Mouse (Mus musculus) G1E (cell line): Measurements from ENCODE around the gene Cnot8. TPM values are rescaled to one million over a fixed set of nuclear protein-coding genes. Genes with fewer than 3 reads are reported as not detected.

Experiments used
- ATAC-seq: 2 replicates; pipeline ENCODE4 v1.8.0; 2016; ENCODE audit warnings: mild to moderate bottlenecking; ENCODE audit not compliant: insufficient number of reproducible peaks, poor library complexity, low FRiP score, severe bottlenecking; ENCODE audit errors: extremely low read depth
- DNase-seq: peaks from one replicate; pipeline ENCODE4 v3.0.0; 2012; ENCODE audit warnings: low spot score
- H3K27me3 ChIP-seq: 2 replicates; pipeline ENCODE4 v1.6.1; 2012; ENCODE audit warnings: mild to moderate bottlenecking, low read length, inconsistent platforms; ENCODE audit not compliant: insufficient read depth
- H3K36me3 ChIP-seq: replicated peaks from 2 replicates; pipeline ENCODE3; 2012; ENCODE audit warnings: mild to moderate bottlenecking, inconsistent platforms
- H3K4me1 ChIP-seq: 2 replicates; pipeline ENCODE4 v1.6.1; 2012; ENCODE audit warnings: low read depth, low read length, inconsistent platforms, mixed read lengths; ENCODE audit not compliant: insufficient read depth
- H3K4me3 ChIP-seq: 2 replicates; pipeline ENCODE4 v1.5.1; 2012; ENCODE audit warnings: low read depth, mild to moderate bottlenecking, inconsistent platforms, low read length, moderate library complexity, mixed read lengths
- H3K9me3 ChIP-seq: replicated peaks from 2 replicates; pipeline ENCODE4 v1.6.1; 2012; ENCODE audit warnings: inconsistent platforms
- CTCF ChIP-seq: IDR thresholded peaks from 2 replicates; pipeline ENCODE4 v1.5.1; 2012; ENCODE audit warnings: low read depth, low read length, inconsistent platforms, mixed read lengths
- GATA1 ChIP-seq: IDR thresholded peaks from 2 replicates; pipeline ENCODE4 v1.6.1; 2012; ENCODE audit warnings: borderline replicate concordance, low read length, inconsistent platforms, mixed read lengths
- GATA2 ChIP-seq: IDR thresholded peaks from 2 replicates; pipeline ENCODE4 v1.6.1; 2012; ENCODE audit warnings: low read depth, low read length, inconsistent platforms, borderline replicate concordance
- POLR2AphosphoS5 ChIP-seq: IDR thresholded peaks from 2 replicates; pipeline ENCODE4 v1.6.1; 2012; ENCODE audit warnings: low read depth, low read length, inconsistent platforms; ENCODE audit not compliant: insufficient replicate concordance
- TAL1 ChIP-seq: conservative IDR thresholded peaks from 2 replicates; pipeline ENCODE4 v1.6.1; 2012; ENCODE audit warnings: low read depth, low read length, inconsistent platforms, mixed read lengths
- polyA plus RNA-seq: library from polyadenylated mRNA; stranded (reverse); fragments of >175 nt; gene quantifications from 2 replicates; pipeline ENCODE4 v1.2.3, GENCODE M21; 2012
- total RNA-seq, 2 experiments: library from RNA; stranded (forward) in 1 of 2; stranded (reverse) in 1 of 2; fragments of 200-1000 nt in 1 of 2; fragments of >200 nt in 1 of 2; fragmentation: Nextera tagmentation in 1 of 2; gene quantifications; 2 replicates each; pipeline ENCODE4 v1.2.3; 2014 to 2017

The Cnot8 gene
- total and polyA plus RNA-seq, 3 experiments: 5.5 to 111 (median 65.1) TPM

- ATAC-seq: no peak
Observed at GRCm38 (mm10) chr11:58077270-58077669, 26.7 kb upstream of the Cnot8 start.

GRCm38 (mm10) chr11:58081716-58082115 is 22.2 kb upstream of the Cnot8 start:
- DNase-seq (no peak), ATAC-seq (no peak)
- Histone ChIP-seq H3K36me3 (no peaks in the 10 kb centered on the region), H3K4me3 (no peak overlapping the region), H3K27me3 (peaks cover 9% of the 10 kb centered on the region), H3K9me3 (peaks cover 2% of the 10 kb centered on the region), H3K4me1 (0 out of 2 replicates have a peak, but pooled peaks cover 6% of the 10 kb centered on the region)
- TF ChIP-seq GATA1 (no peak), CTCF (no peak), GATA2 (no peak)

More at GRCm38 (mm10) chr11:58077270-58077669, 26.7 kb upstream of the Cnot8 start:
- no peak overlapping the region for H3K4me3 ChIP-seq
- TF ChIP-seq GATA2 (no peak), TAL1 (no peak), GATA1 (no peak), POLR2AphosphoS5 (no peak), CTCF (no peak)
- H3K36me3 ChIP-seq: no peaks in the 10 kb centered on the region
- H3K4me1 ChIP-seq: no peaks in the 10 kb centered on the region
- H3K27me3 ChIP-seq: peaks cover 30% of the 10 kb centered on the region
- no peak for DNase-seq
- H3K9me3 ChIP-seq: peaks cover 5% of the 10 kb centered on the region

GRCm38 (mm10) chr11:58092541-58092940 is 11.4 kb upstream of the Cnot8 start:
- H3K4me1 ChIP-seq: peaks cover 24% of the 10 kb centered on the region
- H3K4me3 ChIP-seq: peak overlapping the region; percentile 69
- H3K9me3 ChIP-seq: no peaks in the 10 kb centered on the region
- no peak for ATAC-seq
- no peaks in the 10 kb centered on the region for H3K36me3 ChIP-seq
- no peaks in the 10 kb centered on the region for H3K27me3 ChIP-seq
- DNase-seq: no peak
- TF ChIP-seq GATA1 (no peak), TAL1 (no peak), CTCF (no peak), POLR2AphosphoS5 (no peak), GATA2 (no peak)

GRCm38 (mm10) chr11:58093021-58093528 is 10.9 kb upstream of the Cnot8 start, which contains the start of gene Gm12248:
Gm12248 (minus strand) TSS chr11:58093134.
- peaks cover 24% of the 10 kb centered on the region for H3K4me1 ChIP-seq
- no peak for TF ChIP-seq CTCF
- TF ChIP-seq POLR2AphosphoS5: no peak
- TF ChIP-seq TAL1: no peak
- no peak for TF ChIP-seq GATA1
- TF ChIP-seq GATA2: no peak
- no peaks in the 10 kb centered on the region for H3K9me3 ChIP-seq
- no peaks in the 10 kb centered on the region for H3K27me3 ChIP-seq
- H3K4me3 ChIP-seq: peak within 1 kb of the TSS; percentile 69
- H3K36me3 ChIP-seq: no peaks in the 10 kb centered on the region
- DNase-seq (peak; percentile 71), ATAC-seq (peak; percentile 82)

DNA sequence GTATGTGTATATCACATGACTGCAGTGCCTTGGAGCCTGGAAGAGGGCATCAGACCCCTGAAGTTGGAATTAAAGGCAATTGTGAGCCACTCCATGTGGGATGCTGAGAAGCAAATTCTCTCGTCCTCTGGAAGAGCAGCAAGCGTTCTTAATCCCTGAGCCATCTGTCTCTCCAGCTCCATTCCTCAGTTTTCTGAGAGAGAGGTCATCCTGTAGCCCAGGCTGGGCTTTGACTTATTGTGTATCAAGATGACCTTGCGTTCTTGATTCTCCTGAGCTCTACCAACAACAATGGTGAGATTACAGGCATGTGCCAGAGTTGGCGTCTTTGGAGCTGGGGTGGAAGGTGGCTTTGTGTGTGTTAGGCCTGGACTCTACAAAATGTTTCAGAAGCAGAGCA is 9.2 kb upstream of the Cnot8 start:
- peaks cover 24% of the 10 kb centered on the region for H3K4me1 ChIP-seq
- no peak for ATAC-seq
- H3K36me3 ChIP-seq: no peaks in the 10 kb centered on the region
- no peak overlapping the region for H3K4me3 ChIP-seq
- H3K27me3 ChIP-seq: no peaks in the 10 kb centered on the region
- no peaks in the 10 kb centered on the region for H3K9me3 ChIP-seq
- TF ChIP-seq POLR2AphosphoS5: no peak
- no peak for TF ChIP-seq GATA2
- TF ChIP-seq TAL1: no peak
- TF ChIP-seq CTCF: no peak
- no peak for TF ChIP-seq GATA1
- no peak for DNase-seq

DNA sequence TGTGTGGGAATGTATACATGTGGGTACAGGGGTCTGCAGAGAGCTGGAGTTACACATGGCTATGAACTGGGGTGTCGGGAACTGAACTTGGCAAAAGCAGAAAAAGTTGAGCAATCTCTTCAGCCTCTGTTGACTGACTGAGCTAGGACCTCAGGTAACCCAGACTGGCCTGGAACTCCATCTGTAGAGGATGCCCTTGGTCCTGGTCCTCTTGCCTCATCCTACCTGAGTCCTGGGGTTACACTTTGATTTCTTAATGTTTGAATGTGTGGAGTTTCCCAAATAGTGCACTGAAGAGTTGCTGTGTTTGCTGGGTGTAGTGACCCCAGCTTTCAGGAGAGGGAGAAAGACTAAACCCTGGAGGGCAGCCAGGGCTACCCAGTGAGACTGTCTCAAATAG is 8.4 kb upstream of the Cnot8 start:
- H3K27me3 ChIP-seq: no peaks in the 10 kb centered on the region
- no peak overlapping the region for H3K4me3 ChIP-seq
- no peak for ATAC-seq

GRCm38 (mm10) chr11:58096160-58096559 is 7.8 kb upstream of the Cnot8 start:
- DNase-seq: no peak
- no peaks in the 10 kb centered on the region for H3K9me3 ChIP-seq
- no peaks in the 10 kb centered on the region for H3K36me3 ChIP-seq
- H3K4me1 ChIP-seq: peaks cover 24% of the 10 kb centered on the region
- TF ChIP-seq CTCF (no peak), GATA1 (no peak), POLR2AphosphoS5 (no peak), GATA2 (no peak), TAL1 (no peak)
- ATAC-seq: no peak
- H3K4me3 ChIP-seq: no peak overlapping the region
- H3K27me3 ChIP-seq: no peaks in the 10 kb centered on the region

More for the DNA sequence above, 8.4 kb upstream of the Cnot8 start:
- DNase-seq: no peak
- peaks cover 24% of the 10 kb centered on the region for H3K4me1 ChIP-seq
- TF ChIP-seq GATA1: no peak
- TF ChIP-seq CTCF: no peak
- no peak for TF ChIP-seq GATA2
- no peak for TF ChIP-seq TAL1
- no peak for TF ChIP-seq POLR2AphosphoS5
- H3K36me3 ChIP-seq: no peaks in the 10 kb centered on the region
- H3K9me3 ChIP-seq: no peaks in the 10 kb centered on the region
